Mouse (Mus musculus) forebrain, embryonic 13.5 days (tissue): ENCODE measurements around the gene Myzap. TPM values are rescaled to one million over a fixed set of nuclear protein-coding genes. Genes with fewer than 3 reads are reported as not detected.

Source experiments
- ATAC-seq: fragments of 200-750 bp; cut with Nextera tagmentation; 2 replicates; pipeline ENCODE4 v1.8.0; 2017
- H3K27ac ChIP-seq: fragments of 300-500 bp; sonication (generic); 2 replicates; pipeline ENCODE4 v1.5.1; 2015; ENCODE audit warnings: inconsistent platforms, mild to moderate bottlenecking, moderate library complexity
- H3K27me3 ChIP-seq: fragments of 300-500 bp; sonication (generic); 2 replicates; pipeline ENCODE4 v1.6.1; 2015; ENCODE audit warnings: mild to moderate bottlenecking, inconsistent platforms
- H3K36me3 ChIP-seq: fragments of 300-500 bp; sonication (generic); 2 replicates; pipeline ENCODE4 v1.6.1; 2015; ENCODE audit warnings: mild to moderate bottlenecking, inconsistent platforms; ENCODE audit not compliant: poor library complexity, severe bottlenecking
- H3K4me1 ChIP-seq: fragments of 300-500 bp; sonication (generic); 2 replicates; pipeline ENCODE4 v1.6.1; 2015; ENCODE audit warnings: inconsistent platforms
- H3K4me2 ChIP-seq: fragments of 300-500 bp; sonication (generic); 2 replicates; pipeline ENCODE4 v1.6.1; 2015; ENCODE audit warnings: inconsistent platforms, mild to moderate bottlenecking, moderate library complexity
- H3K4me3 ChIP-seq: fragments of 300-500 bp; sonication (generic); 2 replicates; pipeline ENCODE4 v1.5.1; 2015; ENCODE audit warnings: mild to moderate bottlenecking, inconsistent platforms
- H3K9ac ChIP-seq: fragments of 300-500 bp; sonication (generic); 2 replicates; pipeline ENCODE4 v1.6.1; 2015; ENCODE audit warnings: mild to moderate bottlenecking, inconsistent platforms
- H3K9me3 ChIP-seq: fragments of 300-500 bp; sonication (generic); replicated peaks from 2 replicates; pipeline ENCODE4 v1.6.1; 2016; ENCODE audit warnings: inconsistent platforms
- WGBS: fragments of 180-500 bp; shearing (Covaris S2); methylation state at CpG from one replicate; pipeline ENCODE4 v1.1.7; 2015; 5-methylcytosine and 5-hydroxymethylcytosine counted together
- polyA plus RNA-seq: library from polyadenylated mRNA; unstranded; fragments of >200 nt; fragmentation: Nextera tagmentation; extraction: Ambion mirVana; gene quantifications from 2 replicates; pipeline ENCODE4 v1.2.1, GENCODE M21; 2015

Myzap gene
- 2.4 and 2.5 TPM in 2 replicates for polyA plus RNA-seq

GRCm38 (mm10) chr9:71591938-71592548 lies at the start of gene Myzap:
Gene Myzap, minus strand, starts transcription at chr9:71592360.
- no peak within 1 kb of the TSS for H3K27ac ChIP-seq
- peaks cover 10% of the 10 kb centered on the region for H3K4me1 ChIP-seq
- peaks cover 16% of the 10 kb centered on the region; the same call in 1 of the 2 replicates for H3K27me3 ChIP-seq
- H3K9ac ChIP-seq = peak within 1 kb of the TSS; percentile 63
- no peaks in the 10 kb centered on the region for H3K36me3 ChIP-seq
- 2% methylated on average over 29 of the region's 29 CpGs for WGBS
- no peaks in the 10 kb centered on the region for H3K9me3 ChIP-seq
- peak within 1 kb of the TSS; percentile 55 for H3K4me3 ChIP-seq
- H3K4me2 ChIP-seq = peak within 1 kb of the TSS; percentile 90
- peak; percentile 95 for ATAC-seq

- H3K9me3 ChIP-seq = 0 out of 2 replicates have a peak, but pooled peaks cover 3% of the 10 kb centered on the region
- H3K27ac ChIP-seq = no peak overlapping the region
- WGBS = 74% methylated on average over 4 of the region's 4 CpGs
- no peak overlapping the region for H3K4me3 ChIP-seq
- H3K4me1 ChIP-seq = peaks cover 10% of the 10 kb centered on the region; the same call in 1 of the 2 replicates
- no peak overlapping the region for H3K4me2 ChIP-seq
- no peak for ATAC-seq
- H3K27me3 ChIP-seq = no peaks in the 10 kb centered on the region
- H3K36me3 ChIP-seq = no peaks in the 10 kb centered on the region
- H3K9ac ChIP-seq = no peak overlapping the region
Observed at GRCm38 (mm10) chr9:71640361-71640927, 48.3 kb upstream of the Myzap start.

GRCm38 (mm10) chr9:71638198-71638597 lies 46.0 kb upstream of the Myzap start:
- ATAC-seq = no peak
- H3K27ac ChIP-seq = no peak overlapping the region
- WGBS = 68% methylated on average over 11 of the region's 11 CpGs
- no peaks in the 10 kb centered on the region for H3K36me3 ChIP-seq
- H3K9ac ChIP-seq = no peak overlapping the region
- H3K9me3 ChIP-seq = 0 out of 2 replicates have a peak, but pooled peaks cover 3% of the 10 kb centered on the region
- peaks cover 10% of the 10 kb centered on the region; the same call in 1 of the 2 replicates for H3K4me1 ChIP-seq
- no peak overlapping the region for H3K4me2 ChIP-seq
- H3K4me3 ChIP-seq = no peak overlapping the region
- H3K27me3 ChIP-seq = no peaks in the 10 kb centered on the region

DNA sequence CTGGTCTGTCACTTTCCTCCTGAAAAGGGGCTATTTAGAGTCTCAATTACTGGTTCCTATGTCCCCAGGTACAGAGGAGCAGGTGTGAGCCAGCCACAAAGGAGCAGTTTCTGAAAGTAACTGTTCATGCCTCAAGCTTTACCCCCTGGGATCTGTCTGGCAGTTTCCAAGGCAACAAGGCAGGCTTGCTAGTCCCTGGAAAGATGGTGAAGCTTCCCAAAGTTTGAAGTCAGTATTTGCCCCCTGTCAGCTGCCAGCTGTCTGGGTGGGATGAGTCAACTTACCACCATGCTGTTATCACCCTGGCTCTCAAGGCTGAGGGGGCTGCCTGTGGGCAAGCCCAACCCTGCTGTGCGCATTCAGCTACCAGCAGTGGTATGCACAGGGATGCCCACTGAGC lies 44.7 kb upstream of the Myzap start:
- Histone ChIP-seq H3K27ac (no peak overlapping the region), H3K9ac (no peak overlapping the region), H3K4me3 (no peak overlapping the region), H3K4me1 (peaks cover 10% of the 10 kb centered on the region; the same call in 1 of the 2 replicates), H3K27me3 (no peaks in the 10 kb centered on the region), H3K9me3 (no peaks in the 10 kb centered on the region), H3K4me2 (no peak overlapping the region), H3K36me3 (no peaks in the 10 kb centered on the region)
- 93% methylated on average over 1 of the region's 1 CpGs for WGBS
- ATAC-seq = no peak

DNA sequence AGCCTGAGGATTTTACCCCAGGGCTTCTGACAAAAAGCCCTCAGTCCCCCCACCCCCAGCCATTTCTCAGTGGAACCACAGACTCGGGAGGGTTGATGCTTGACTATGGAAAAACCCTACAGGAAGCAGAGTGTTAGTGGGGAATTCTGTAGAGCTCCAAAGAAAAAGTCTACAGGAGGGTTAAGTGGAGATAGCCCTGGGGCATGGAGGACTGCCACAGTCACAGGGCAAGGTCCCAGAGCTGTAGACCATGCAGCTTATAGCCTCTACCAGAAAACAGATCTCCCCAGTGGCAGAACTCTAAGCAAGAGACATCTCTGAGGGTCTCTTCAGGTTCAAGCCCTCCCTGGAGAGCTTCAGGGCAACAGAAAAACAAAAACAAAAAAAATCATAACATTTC lies 43.5 kb upstream of the Myzap start:
- WGBS = 53% methylated on average over 1 of the region's 1 CpGs
- ATAC-seq = no peak
- no peaks in the 10 kb centered on the region for H3K36me3 ChIP-seq
- H3K9ac ChIP-seq = no peak overlapping the region
- no peak overlapping the region for H3K27ac ChIP-seq
- no peaks in the 10 kb centered on the region for H3K9me3 ChIP-seq
- H3K4me1 ChIP-seq = peaks cover 10% of the 10 kb centered on the region; the same call in 1 of the 2 replicates
- H3K4me2 ChIP-seq = no peak overlapping the region
- no peaks in the 10 kb centered on the region for H3K27me3 ChIP-seq
- no peak overlapping the region for H3K4me3 ChIP-seq

DNA sequence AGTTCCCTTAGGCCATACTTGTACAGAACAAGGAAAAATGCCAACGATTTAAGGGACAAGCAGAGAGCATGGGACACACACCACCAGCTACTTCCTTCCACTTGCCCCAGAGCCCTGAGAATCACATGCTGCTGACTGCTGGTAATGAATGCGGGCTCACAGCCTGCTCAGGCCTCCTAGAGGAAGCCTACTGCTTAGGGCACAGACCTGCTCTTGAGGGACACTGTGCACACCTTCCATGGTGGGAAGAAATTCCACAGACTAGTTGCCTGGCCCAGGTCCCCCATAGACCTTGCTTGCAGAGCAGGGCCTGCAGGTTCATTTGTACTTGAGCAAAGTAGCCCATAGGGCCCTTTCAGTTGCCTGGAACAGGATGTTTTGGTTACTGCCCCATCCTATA lies 42.8 kb upstream of the Myzap start:
- H3K4me2 ChIP-seq = no peak overlapping the region
- H3K4me3 ChIP-seq = no peak overlapping the region
- no peaks in the 10 kb centered on the region for H3K27me3 ChIP-seq
- H3K27ac ChIP-seq = no peak overlapping the region
- H3K36me3 ChIP-seq = no peaks in the 10 kb centered on the region
- WGBS = 84% methylated on average over 2 of the region's 2 CpGs
- peaks cover 10% of the 10 kb centered on the region; the same call in 1 of the 2 replicates for H3K4me1 ChIP-seq
- no peak overlapping the region for H3K9ac ChIP-seq
- no peak for ATAC-seq
- H3K9me3 ChIP-seq = no peaks in the 10 kb centered on the region

DNA sequence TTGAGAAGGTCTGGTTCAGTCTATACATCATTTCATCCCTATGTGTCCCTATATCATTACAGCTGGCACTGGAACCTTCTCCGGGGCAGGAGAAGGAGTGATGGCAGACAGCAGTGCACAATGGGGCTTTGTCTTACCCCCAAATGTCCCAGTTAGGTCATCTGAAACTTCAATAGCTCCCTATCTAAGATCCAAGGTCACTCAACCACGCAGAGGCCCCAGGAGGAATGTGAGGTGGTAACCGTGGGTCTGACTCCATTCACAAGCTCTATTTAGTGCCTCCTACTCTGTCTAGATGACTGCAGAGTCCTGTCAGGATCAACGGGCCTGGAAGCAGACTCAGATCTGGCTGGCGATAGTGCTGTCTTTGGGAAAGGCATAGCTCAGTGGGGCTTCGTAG lies 36.8 kb upstream of the Myzap start:
- WGBS = 52% methylated on average over 6 of the region's 6 CpGs
- Histone ChIP-seq H3K9me3 (no peaks in the 10 kb centered on the region), H3K4me2 (no peak overlapping the region)

GRCm38 (mm10) chr9:71628286-71628685 lies 36.1 kb upstream of the Myzap start:
- no peak for ATAC-seq
- H3K27me3 ChIP-seq = no peaks in the 10 kb centered on the region
- no peak overlapping the region for H3K9ac ChIP-seq
- no peaks in the 10 kb centered on the region for H3K36me3 ChIP-seq
- H3K4me2 ChIP-seq = no peak overlapping the region
- H3K4me3 ChIP-seq = no peak overlapping the region
- 77% methylated on average over 6 of the region's 6 CpGs for WGBS
- no peak overlapping the region for H3K27ac ChIP-seq
- H3K4me1 ChIP-seq = no peaks in the 10 kb centered on the region
- H3K9me3 ChIP-seq = no peaks in the 10 kb centered on the region

More for the DNA sequence above, 36.8 kb upstream of the Myzap start:
- Histone ChIP-seq H3K4me1 (no peaks in the 10 kb centered on the region), H3K27ac (no peak overlapping the region), H3K36me3 (no peaks in the 10 kb centered on the region), H3K4me3 (no peak overlapping the region), H3K9ac (no peak overlapping the region), H3K27me3 (no peaks in the 10 kb centered on the region)
- no peak for ATAC-seq

GRCm38 (mm10) chr9:71625961-71626360 lies 33.8 kb upstream of the Myzap start:
- no peaks in the 10 kb centered on the region for H3K4me1 ChIP-seq
- no peaks in the 10 kb centered on the region for H3K27me3 ChIP-seq
- no peak overlapping the region for H3K9ac ChIP-seq
- no peaks in the 10 kb centered on the region for H3K36me3 ChIP-seq
- no peak for ATAC-seq
- H3K9me3 ChIP-seq = no peaks in the 10 kb centered on the region
- WGBS = 85% methylated on average over 6 of the region's 6 CpGs
- no peak overlapping the region for H3K4me3 ChIP-seq
- H3K4me2 ChIP-seq = no peak overlapping the region
- no peak overlapping the region for H3K27ac ChIP-seq

DNA sequence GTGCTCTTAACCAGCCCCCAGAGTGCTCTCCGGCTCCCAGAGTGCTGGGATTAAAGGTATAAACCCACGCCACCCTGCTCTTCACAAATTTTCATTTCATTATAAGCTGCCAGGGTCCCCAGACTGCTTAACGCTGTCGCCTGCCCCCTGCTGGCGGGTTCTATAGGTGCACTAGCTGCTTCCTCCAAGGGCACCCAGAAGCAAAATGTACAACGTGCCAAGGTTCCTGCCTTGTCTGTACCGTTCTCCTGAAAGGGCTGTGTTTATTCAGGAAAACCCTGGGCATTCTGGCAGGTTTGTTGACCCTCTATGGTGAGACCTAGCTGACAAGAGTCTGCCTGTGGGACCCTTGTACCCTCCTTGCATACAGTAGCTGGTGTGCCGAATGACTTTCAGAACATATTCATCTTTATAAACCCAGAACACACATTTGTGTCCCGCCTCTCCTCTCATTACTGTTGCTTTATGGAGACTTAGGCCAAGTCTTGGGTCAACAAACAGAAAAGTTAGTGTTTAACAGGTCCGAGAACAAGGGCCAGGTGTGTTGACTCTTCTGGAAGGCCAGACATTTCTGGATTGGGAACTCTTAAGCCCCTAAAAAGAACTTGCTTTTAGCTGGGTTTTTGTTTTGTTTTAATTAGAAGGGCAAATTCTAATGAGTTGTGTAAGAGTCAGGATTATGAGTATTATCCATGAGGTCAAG lies 32.8 kb upstream of the Myzap start:
- no peak overlapping the region for H3K4me2 ChIP-seq
- no peak for ATAC-seq
- no peak overlapping the region for H3K4me3 ChIP-seq
- 47% methylated on average over 10 of the region's 10 CpGs for WGBS
- no peaks in the 10 kb centered on the region for H3K27me3 ChIP-seq
- H3K9ac ChIP-seq = no peak overlapping the region
- H3K36me3 ChIP-seq = no peaks in the 10 kb centered on the region
- H3K27ac ChIP-seq = no peak overlapping the region
- no peaks in the 10 kb centered on the region for H3K4me1 ChIP-seq
- no peaks in the 10 kb centered on the region for H3K9me3 ChIP-seq

DNA sequence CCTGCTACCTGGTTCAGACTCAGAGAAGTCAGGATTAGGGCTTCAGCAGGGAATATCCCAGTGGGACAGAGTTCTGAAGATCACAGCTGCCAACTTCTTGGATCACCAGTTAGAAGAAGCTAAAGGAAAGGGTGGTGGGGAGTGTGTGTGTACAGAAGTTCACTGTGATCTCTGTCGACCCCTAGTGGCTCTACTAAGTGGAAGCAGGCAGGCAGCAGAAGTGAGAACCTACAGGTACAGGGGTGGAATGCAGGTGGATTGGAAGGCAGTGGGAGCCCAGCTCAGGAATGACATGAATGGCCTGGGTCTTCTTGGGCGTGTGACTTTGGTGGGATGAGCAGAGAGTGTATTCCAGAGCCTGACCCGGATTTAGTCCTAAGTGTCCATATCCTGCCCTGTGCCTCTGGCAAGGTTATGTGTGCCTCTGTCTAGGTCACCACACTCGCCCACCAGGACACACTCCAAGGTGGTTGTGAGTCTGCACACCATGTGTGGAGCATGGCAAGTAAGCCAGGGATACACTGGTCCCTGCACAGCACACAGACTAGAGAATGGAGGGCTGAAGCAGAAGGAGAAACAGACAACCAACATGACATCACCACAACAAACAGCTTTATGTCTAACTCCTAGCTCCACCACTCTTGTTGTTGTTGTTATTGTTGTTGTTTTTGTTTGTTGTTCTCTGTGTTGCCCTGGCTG lies 31.9 kb upstream of the Myzap start:
- H3K9me3 ChIP-seq = no peaks in the 10 kb centered on the region
- no peak overlapping the region for H3K9ac ChIP-seq
- 28% methylated on average over 4 of the region's 4 CpGs for WGBS
- no peaks in the 10 kb centered on the region for H3K36me3 ChIP-seq
- H3K4me2 ChIP-seq = no peak overlapping the region
- H3K27ac ChIP-seq = no peak overlapping the region
- no peak overlapping the region for H3K4me3 ChIP-seq
- H3K4me1 ChIP-seq = no peaks in the 10 kb centered on the region
- H3K27me3 ChIP-seq = no peaks in the 10 kb centered on the region
- ATAC-seq = peak; percentile 53; the same call in 1 of the 2 replicates

DNA sequence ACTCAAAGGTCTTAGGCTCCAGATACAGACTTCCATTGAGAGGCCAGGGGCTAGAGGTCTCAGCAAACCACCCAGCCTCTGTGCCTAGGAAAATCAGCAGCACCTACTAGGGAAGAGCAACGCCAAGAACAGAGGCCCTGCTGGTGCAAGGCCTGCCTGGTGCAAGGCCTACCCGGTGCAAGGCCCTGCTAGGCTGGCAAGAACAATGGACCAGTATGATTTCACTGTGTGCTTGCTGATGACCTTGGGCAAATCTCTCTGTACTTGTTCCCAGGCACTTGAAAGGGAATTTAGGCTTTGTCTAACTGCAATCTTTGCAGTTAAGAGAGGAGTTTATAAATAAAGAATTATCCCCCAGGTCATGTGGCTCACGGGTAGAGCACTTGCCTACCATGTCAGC lies 30.4 kb upstream of the Myzap start:
- no peaks in the 10 kb centered on the region for H3K36me3 ChIP-seq
- H3K27ac ChIP-seq = no peak overlapping the region
- H3K4me1 ChIP-seq = no peaks in the 10 kb centered on the region
- H3K9ac ChIP-seq = no peak overlapping the region
- no peak for ATAC-seq
- H3K9me3 ChIP-seq = no peaks in the 10 kb centered on the region
- no peak overlapping the region for H3K4me3 ChIP-seq
- no peaks in the 10 kb centered on the region for H3K27me3 ChIP-seq
- no peak overlapping the region for H3K4me2 ChIP-seq
- 64% methylated on average over 3 of the region's 3 CpGs for WGBS
